Mouse (Mus musculus) spleen, adult 2 months (tissue): Measurements from ENCODE around the gene Pnrc2. TPM values are rescaled to one million over a fixed set of nuclear protein-coding genes. Genes with fewer than 3 reads are reported as not detected.
A peak's percentile ranks its signal among the peaks of the same experiment; 100 is the strongest.

Experiments used
- DNase-seq, 2 experiments: peaks; one replicate each; pipeline versions ENCODE4 v3.0.0 to v3.0.0-alpha.2; 2012 to 2021; ENCODE audit warnings: low spot score in 2 of 2, low read depth in 1 of 2
- H3K27ac ChIP-seq: fragments of 200-500 bp; 2 replicates; pipeline ENCODE4 v1.5.1; 2012; ENCODE audit warnings: low read length, inconsistent platforms; ENCODE audit not compliant: insufficient read depth
- H3K27me3 ChIP-seq: fragments of 200-500 bp; 2 replicates; pipeline ENCODE4 v1.6.1; 2012; ENCODE audit warnings: mild to moderate bottlenecking, moderate library complexity, low read length, inconsistent platforms; ENCODE audit not compliant: control insufficient read depth, insufficient read depth
- H3K36me3 ChIP-seq: fragments of 200-500 bp; 2 replicates; pipeline ENCODE4 v1.6.1; 2012; ENCODE audit warnings: mild to moderate bottlenecking, low read length, inconsistent platforms; ENCODE audit not compliant: control insufficient read depth, insufficient read depth
- H3K4me1 ChIP-seq: fragments of 200-500 bp; 2 replicates; pipeline ENCODE4 v1.6.1; 2011; ENCODE audit warnings: inconsistent platforms; ENCODE audit not compliant: control insufficient read depth, insufficient read depth, insufficient read length
- H3K4me3 ChIP-seq: fragments of 200-500 bp; 2 replicates; pipeline ENCODE4 v1.5.1; 2011; ENCODE audit warnings: mild to moderate bottlenecking, inconsistent platforms; ENCODE audit not compliant: insufficient read depth, insufficient read length; ENCODE audit errors: extremely low read depth
- CTCF ChIP-seq: fragments of 200-500 bp; IDR thresholded peaks from 2 replicates; pipeline ENCODE4 v1.5.1; 2011; ENCODE audit warnings: mild to moderate bottlenecking, inconsistent platforms; ENCODE audit not compliant: insufficient read depth, insufficient read length, insufficient replicate concordance; ENCODE audit errors: extremely low read depth
- POLR2A ChIP-seq: fragments of 200-500 bp; IDR thresholded peaks from 2 replicates; pipeline ENCODE4 v1.6.1; 2011; ENCODE audit warnings: low read depth, low read length, inconsistent platforms
- WGBS: fragments of 180-500 bp; shearing (Covaris S2); methylation state at CpG from one replicate; pipeline ENCODE4 v1.1.7; 2018; 5-methylcytosine and 5-hydroxymethylcytosine counted together
- polyA plus RNA-seq: library from polyadenylated mRNA; depleted of rRNA; stranded (reverse); fragments of >200 nt; gene quantifications from 2 replicates; pipeline ENCODE4 v1.2.3, GENCODE M21; 2012

The Pnrc2 gene
- polyA plus RNA-seq, 1 experiment, result 12.2 TPM

DNA sequence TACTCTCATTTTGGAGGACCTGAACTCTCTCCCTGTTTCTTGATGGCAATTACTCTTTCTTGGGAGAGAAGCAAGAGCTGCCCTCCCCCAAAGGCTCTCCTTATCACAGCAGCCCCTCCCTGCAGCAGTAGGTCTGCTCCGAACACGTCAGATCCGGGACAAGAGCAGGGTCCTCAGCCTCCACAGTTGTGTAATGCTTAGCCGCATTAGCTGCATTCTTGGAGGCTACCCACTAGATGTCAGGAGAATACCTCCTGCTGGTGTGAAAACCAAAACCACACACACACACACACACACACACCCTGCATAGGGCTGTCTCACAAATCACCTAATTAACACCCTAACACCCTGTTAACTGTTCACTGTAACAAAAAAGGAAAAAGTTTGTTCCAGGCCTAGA is 19.2 kb upstream of the Pnrc2 start:
- no peaks in the 10 kb centered on the region for H3K36me3 ChIP-seq
- WGBS, result 74% methylated on average over 4 of the region's 4 CpGs
- no peak for DNase-seq
- peaks cover 12% of the 10 kb centered on the region for H3K4me1 ChIP-seq
- H3K27ac ChIP-seq, result no peak overlapping the region
- H3K4me3 ChIP-seq, result no peak overlapping the region
- no peaks in the 10 kb centered on the region for H3K27me3 ChIP-seq
- TF ChIP-seq CTCF, result peak; percentile 10; the same call in 1 of the 2 replicates
- TF ChIP-seq POLR2A, result no peak

DNA sequence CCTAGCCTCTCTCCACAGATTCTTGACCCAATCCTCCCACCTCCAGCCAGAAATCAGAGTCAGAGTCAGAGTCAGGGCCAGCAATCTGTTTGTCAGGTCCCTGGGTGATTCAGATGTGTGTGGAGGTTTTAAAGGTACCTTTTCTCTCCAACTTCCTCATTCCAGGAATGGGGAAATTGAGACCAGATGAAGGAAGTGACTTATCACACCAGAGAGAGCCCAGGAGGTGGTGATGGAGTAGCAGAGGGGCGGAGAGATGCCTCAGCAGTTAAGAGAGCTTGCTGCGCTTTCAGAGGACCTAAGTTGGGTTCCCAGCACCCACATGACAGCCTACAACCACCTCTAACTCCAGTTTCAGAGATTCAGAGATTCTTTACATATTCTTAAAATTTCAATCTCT is 17.9 kb upstream of the Pnrc2 start:
- Histone ChIP-seq H3K27ac (no peak overlapping the region), H3K27me3 (no peaks in the 10 kb centered on the region), H3K4me3 (no peak overlapping the region), H3K36me3 (no peaks in the 10 kb centered on the region), H3K4me1 (peaks cover 5% of the 10 kb centered on the region; the same call in 1 of the 2 replicates)
- DNase-seq, result no peak
- WGBS, result 73% methylated on average over 2 of the region's 2 CpGs
- TF ChIP-seq POLR2A, result no peak
- TF ChIP-seq CTCF, result no peak

DNA sequence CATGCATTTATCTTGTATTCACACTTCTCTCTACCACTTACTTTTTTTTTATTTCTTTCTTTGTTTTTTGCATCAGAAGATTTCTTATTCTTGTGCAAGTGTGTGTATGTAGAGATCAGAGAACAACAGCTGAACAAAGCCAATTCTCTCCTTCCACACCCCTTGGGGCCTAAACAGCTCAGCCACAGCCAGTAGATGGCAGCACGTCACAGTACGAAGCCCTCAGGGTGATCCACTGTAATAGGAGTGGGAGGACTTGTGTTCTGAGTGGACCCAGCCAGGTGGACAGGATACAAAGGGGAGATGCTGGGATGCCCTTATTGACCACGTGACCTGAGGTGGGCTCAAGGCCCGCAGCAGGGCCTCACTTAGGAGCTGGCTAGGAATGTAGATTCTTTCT is 16.2 kb upstream of the Pnrc2 start:
- peak; percentile 73 to 86 for DNase-seq
- H3K27me3 ChIP-seq, result no peaks in the 10 kb centered on the region
- H3K27ac ChIP-seq, result no peak overlapping the region
- no peaks in the 10 kb centered on the region for H3K36me3 ChIP-seq
- TF ChIP-seq POLR2A (no peak), CTCF (peak; percentile 95; the same call in 1 of the 2 replicates)
- 4% methylated on average over 4 of the region's 4 CpGs for WGBS
- H3K4me1 ChIP-seq, result peaks cover 5% of the 10 kb centered on the region; the same call in 1 of the 2 replicates
- no peak overlapping the region for H3K4me3 ChIP-seq

DNA sequence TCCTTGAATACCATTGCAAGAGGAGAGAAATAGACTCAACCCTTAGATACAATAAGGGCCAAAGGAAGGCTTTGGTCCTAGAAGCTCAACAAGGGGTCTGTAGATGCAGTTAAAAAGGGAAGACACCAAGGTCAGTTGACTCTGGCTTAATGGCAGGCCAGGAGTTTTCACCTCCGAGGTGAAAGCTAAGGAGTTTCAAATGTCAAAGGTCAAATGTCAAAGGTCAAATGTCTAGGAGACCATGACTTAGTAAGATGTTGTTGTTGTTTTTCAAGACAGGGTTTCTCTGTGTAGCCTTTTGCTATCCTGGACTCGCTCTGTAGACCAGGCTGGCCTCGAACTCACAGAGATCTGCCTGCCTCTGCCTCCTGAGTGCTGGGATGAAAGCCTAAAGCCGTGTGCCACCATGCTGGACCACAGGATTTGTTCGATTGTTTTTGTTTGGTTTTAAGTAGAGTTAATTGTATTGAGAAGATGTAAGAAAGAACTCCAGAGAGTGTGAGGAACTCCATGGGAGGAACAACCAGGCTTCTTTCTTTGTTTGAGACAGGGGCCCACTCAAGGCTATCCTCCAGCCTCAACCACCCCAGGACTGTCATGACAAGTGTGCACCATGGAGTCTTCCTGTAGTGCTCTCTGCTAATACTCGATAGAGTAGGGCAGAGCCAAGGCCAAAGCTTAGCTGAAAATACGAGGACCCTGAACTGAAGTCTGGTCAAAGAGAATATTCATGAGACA is 15.7 kb upstream of the Pnrc2 start:
- TF ChIP-seq POLR2A (no peak), CTCF (no peak)
- WGBS, result 86% methylated on average over 7 of the region's 7 CpGs
- peaks cover 3% of the 10 kb centered on the region; the same call in 1 of the 2 replicates for H3K4me1 ChIP-seq
- H3K27ac ChIP-seq, result no peak overlapping the region
- H3K4me3 ChIP-seq, result no peak overlapping the region
- DNase-seq, result no peak
- H3K36me3 ChIP-seq, result no peaks in the 10 kb centered on the region
- no peaks in the 10 kb centered on the region for H3K27me3 ChIP-seq

DNA sequence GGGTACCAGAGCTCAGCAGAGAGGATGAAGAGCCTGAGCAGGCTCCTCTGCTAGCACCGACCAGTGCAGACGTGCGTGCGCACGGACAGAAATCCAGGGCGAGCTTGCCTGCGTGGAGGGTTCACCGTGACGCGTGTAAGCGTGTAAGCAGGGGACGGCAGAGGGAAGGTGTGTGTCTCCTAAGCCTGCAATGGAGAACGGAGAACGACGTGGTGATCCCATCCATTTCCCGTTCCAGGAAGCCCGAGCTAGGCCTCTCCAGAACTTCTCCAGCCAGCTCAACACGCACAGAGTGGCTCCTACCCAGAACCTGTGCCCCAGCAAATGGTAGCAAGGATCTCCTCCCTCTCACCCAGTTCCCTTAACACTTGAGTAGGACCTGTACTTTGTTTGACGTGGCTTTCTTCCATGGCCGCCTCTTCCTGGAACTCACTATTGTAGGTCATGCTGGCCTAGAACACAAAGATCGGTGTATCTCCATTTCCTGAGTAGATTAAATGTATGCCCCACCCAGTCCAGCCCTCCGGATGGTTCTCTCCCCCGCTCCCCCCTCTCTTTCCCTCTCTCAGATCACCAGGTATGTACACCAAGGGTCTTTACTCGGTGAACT is 14.9 kb upstream of the Pnrc2 start:
- WGBS, result 91% methylated on average over 24 of the region's 24 CpGs
- Histone ChIP-seq H3K36me3 (no peaks in the 10 kb centered on the region), H3K27me3 (no peaks in the 10 kb centered on the region), H3K4me3 (no peak overlapping the region), H3K27ac (no peak overlapping the region), H3K4me1 (peaks cover 6% of the 10 kb centered on the region; the same call in 1 of the 2 replicates)
- no peak for TF ChIP-seq POLR2A
- TF ChIP-seq CTCF, result no peak
- DNase-seq, result no peak

DNA sequence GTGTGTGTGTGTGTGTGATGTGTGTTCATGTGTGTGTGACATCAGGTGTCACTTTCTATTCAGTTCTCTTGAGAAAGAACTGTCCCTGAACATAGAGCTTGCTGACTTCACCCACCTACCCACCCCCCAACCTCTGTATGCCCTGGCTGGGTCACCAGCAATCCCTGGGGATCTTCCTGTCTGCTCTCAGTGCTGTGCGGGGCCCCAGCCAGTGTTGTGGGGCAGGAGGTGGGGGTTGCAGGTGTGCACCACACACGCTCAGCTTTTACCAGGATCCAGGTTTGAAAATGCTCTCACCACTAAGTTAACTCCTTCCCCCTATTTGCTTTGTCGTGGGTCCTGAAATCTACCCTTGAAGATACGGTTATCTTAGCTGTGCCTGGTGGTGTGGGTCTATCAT is 12.5 kb upstream of the Pnrc2 start:
- Histone ChIP-seq H3K27me3 (no peaks in the 10 kb centered on the region), H3K4me3 (no peak overlapping the region), H3K36me3 (no peaks in the 10 kb centered on the region), H3K27ac (no peak overlapping the region), H3K4me1 (peaks cover 9% of the 10 kb centered on the region; the same call in 1 of the 2 replicates)
- TF ChIP-seq CTCF, result no peak
- no peak for TF ChIP-seq POLR2A
- no peak for DNase-seq
- 71% methylated on average over 4 of the region's 4 CpGs for WGBS

DNA sequence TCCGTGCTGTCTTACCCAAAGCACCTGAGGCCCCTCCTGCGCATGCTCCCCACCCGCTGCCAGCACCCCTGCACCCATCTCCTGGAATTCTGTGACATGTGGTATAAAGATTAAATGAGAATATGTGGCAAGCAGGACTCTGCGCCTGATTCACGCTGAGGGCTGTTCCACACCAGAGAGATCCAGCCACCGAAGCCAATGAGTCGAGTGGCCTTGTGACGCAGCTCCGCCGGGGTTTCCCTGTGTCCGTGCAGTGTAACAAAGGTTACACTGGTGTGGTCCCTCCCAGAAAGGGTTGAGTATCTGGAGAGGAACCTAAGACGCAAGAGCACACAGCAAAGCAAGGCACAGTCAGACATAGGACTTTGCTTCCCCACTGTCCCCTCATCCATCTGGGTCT is 12.0 kb upstream of the Pnrc2 start:
- TF ChIP-seq POLR2A (no peak), CTCF (no peak)
- Histone ChIP-seq H3K4me1 (peaks cover 9% of the 10 kb centered on the region; the same call in 1 of the 2 replicates), H3K27ac (no peak overlapping the region), H3K36me3 (no peaks in the 10 kb centered on the region), H3K27me3 (no peaks in the 10 kb centered on the region), H3K4me3 (no peak overlapping the region)
- no peak for DNase-seq
- 86% methylated on average over 12 of the region's 12 CpGs for WGBS
